Mouse (Mus musculus): ENCODE data around the gene 9630041A04Rik.

The 9630041A04Rik gene

GRCm38 (mm10) chr9:101919324-101919723 lies 57.7 kb downstream of the 9630041A04Rik start:
- DNase-seq (ENCODE audit: low spot score): no peak

GRCm38 (mm10) chr9:101922846-101923245 lies 61.2 kb downstream of the 9630041A04Rik start:
- no peak for DNase-seq (ENCODE audit: low spot score)

DNA sequence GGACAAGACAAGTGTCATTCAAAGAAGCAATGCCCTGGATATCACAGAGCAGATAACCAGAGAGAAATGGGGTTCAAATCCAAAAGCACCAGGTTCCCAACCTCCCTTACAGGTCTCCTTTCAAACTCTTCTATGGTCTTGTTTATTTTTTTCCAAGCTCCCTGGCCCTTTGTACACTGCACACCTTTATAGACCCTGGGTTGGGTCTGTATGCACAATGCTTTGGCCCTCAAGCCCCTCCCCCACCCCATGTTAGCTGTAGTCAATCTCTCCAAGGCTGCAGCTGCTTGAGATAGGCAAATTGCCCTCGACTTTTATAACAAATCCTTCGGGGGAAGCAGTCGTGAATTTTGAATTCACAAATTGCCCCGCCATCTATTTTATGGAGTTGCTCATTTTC lies 63.2 kb downstream of the 9630041A04Rik start:
- no peak for DNase-seq (ENCODE audit: low spot score)

DNA sequence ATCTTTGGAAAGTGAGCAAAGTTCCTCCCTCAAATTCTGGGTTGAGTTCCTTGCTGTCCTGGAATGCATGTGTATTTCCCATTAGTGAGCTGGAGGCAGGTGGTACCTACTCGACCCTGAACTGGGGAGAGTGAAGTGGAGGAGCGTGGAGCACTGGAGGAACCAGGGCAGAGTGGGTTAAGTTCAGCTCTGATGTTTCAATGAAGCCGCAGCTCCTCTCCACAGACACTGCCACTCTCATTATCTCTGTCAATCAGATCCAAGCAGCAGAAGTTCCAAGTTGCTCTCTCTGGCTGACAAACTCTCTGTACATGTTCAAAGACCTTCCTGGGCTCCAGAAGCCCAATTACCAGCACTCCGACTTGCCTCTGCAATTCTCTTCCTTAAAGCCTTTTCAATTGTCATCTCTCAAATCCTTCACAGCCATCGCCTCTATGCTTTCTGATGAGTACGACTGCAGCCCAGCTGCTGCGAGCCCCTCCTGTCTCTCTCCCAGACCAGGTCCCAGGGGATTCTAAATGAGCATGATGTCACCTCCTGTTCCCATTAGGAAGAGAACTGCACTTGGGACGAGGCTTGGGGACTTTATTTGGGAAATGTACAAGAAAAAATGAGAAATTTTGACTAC lies 72.4 kb downstream of the 9630041A04Rik start:
- no peak for DNase-seq (ENCODE audit: low spot score)

GRCm38 (mm10) chr9:101934887-101935286 lies 73.2 kb downstream of the 9630041A04Rik start:
- no peak for DNase-seq (ENCODE audit: low spot score)

DNA sequence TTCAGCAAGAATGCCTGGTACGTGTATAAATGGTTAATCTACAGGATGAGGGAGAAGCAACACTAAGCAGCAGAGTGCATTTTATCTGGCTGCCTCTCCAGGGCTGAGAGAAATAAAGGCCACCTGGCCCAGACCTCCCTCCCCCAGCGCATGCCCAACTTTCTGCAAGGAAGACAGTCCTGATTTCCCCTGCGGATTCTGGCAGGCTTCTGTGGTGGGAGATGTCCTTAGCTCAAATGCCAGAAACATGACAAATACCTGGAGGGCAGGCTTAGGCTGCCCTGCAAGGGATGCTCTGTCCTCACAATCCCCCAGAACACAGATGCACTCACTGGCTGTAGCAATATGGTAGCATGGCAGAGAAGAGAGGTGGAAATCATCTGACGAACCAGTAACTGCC lies 76.4 kb downstream of the 9630041A04Rik start:
- DNase-seq (ENCODE audit: low spot score): no peak

GRCm38 (mm10) chr9:101939006-101939405 lies 77.4 kb downstream of the 9630041A04Rik start:
- DNase-seq (ENCODE audit: low spot score): no peak

- DNase-seq (ENCODE audit: low spot score): no peak
These were observed 78.5 kb downstream of the 9630041A04Rik start for GRCm38 (mm10) chr9:101940182-101940581.

- DNase-seq (ENCODE audit: low spot score): no peak
These were observed 80.5 kb downstream of the 9630041A04Rik start for GRCm38 (mm10) chr9:101942058-101942669.

DNA sequence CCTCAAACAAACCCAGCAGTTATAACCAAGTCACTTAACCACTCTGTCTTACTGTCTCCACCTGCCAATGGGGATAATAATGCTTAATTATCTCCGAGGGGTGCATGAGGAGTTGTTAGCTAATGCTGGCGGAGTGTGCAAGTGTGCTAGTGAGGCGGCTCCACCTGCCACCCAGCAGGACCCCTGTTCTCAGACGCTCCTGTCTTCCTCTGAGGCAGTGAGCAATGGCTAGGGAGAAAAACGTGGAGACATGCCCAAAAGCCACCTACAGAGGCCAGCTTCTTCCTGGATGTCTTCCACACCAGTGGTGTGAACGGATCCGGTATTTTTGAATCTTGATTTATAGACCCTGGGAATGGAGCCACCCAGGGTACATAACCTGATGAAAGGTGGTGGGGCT lies 83.7 kb downstream of the 9630041A04Rik start:
- no peak for DNase-seq (ENCODE audit: low spot score)

DNA sequence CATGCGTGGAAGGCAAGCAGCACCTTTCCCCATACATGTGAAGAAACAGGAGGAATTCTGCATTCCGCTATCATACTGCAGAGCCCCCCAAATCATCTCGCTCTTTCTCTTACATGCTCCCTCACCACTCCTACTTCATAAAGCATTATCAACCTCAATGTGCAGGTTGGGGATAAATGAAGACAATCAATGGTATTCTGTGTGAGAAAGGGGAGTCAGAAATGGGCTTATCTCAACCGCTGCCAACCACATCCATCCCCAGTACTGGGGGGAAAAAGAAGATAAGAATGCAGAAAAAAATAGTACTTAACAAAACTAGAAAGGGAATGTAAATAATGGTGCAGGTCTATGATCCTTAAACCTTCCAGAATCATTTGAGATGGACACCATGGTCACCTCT lies 84.2 kb downstream of the 9630041A04Rik start:
- DNase-seq (ENCODE audit: low spot score): no peak

DNA sequence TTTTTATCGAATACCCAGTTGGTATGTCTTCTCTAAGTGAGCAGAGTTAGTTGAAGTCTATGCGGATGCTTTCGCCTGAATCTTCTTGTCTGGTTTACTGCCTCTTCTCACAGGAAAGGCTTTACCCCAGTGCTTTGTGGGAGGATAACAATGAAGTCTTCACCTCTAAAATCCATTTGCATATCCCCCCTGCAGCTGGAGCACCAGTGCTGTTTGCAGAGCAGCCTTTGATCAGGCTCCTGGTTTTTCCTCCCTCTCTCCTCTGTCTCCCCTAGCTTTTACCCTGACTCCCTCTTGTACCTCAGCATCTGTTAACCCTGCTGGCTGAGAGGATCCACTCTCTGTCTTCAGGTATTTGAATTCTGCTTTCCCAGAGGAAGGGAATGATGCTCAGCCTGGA lies 88.5 kb downstream of the 9630041A04Rik start:
- DNase-seq (ENCODE audit: low spot score): no peak

- DNase-seq (ENCODE audit: low spot score): no peak
These were observed 92.9 kb downstream of the 9630041A04Rik start for GRCm38 (mm10) chr9:101954529-101954928.

- DNase-seq (ENCODE audit: low spot score): no peak
These were observed 94.6 kb downstream of the 9630041A04Rik start for GRCm38 (mm10) chr9:101956228-101956627.

GRCm38 (mm10) chr9:101971806-101972205 lies 110.2 kb downstream of the 9630041A04Rik start:
- DNase-seq (ENCODE audit: low spot score): no peak

DNA sequence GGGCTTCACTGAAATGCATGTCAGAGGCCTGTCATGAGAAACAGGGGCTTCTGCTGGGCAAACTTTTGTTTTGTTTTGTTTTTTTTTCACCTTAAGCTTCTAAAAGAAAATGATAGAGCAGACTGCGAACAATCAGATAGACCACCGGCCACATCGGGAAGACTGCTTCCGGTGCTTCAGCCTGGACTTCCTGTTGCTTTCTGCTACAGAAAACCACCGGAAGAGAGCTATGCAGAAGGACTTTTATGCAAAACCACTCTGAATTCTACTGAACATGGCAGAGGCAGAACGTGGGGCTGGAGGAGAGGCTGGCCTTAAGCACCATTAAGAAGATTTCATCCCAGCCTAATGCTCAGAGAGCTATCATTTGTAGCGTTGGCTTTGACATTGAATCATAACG lies 110.7 kb downstream of the 9630041A04Rik start:
- DNase-seq (ENCODE audit: low spot score): no peak

DNA sequence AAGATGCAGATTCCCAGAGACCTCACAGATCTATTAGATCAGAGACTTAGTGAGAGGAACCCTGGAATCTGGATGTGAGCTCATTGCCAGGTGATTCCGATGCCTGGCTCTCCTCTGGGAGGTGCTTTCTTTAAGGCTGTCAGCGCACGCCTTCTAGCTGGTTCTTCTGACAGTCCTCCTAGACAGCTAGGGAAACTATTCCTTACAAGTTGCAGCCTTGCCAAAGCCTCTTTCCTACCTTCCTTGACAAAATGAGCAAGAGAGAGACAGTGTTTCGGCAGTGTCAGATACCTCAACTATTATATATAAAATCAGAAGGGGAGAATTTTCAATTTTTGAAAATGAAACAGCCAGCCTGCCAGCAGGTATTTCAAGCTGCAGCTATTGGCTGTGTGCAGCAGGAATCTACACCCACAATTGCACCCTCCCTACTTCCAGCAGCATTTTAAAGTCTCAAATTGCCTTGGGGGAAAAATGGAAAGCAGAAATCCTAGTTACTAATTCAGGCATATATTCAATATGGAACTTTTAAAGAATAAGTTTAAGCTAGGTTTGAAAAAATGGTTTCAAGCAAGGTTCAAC lies 115.3 kb downstream of the 9630041A04Rik start:
- DNase-seq (ENCODE audit: low spot score): no peak

GRCm38 (mm10) chr9:101981161-101981560 lies 119.5 kb downstream of the 9630041A04Rik start:
- DNase-seq (ENCODE audit: low spot score): no peak

GRCm38 (mm10) chr9:101982378-101982777 lies 120.7 kb downstream of the 9630041A04Rik start:
- no peak for DNase-seq (ENCODE audit: low spot score)

DNA sequence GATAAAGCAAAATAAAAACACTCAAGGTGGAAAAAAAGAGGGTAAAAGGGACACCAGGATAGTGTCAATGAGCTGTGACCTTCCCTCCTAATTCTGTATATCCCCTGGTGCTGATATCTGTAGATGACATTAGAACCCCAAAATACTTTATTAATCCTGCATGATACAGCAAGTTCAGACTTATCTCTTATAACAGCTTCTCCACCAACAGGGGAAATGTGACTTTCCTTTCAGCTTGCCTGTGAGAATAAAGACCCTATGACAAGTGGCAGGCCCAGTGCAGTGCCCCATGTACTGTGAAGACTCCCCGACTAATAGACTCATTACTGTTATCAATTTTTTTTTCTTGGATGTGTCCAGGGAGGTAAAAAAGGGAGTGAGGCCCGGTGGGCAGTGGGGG lies 125.3 kb downstream of the 9630041A04Rik start:
- no peak for DNase-seq (ENCODE audit: low spot score)

GRCm38 (mm10) chr9:101990032-101990431 lies 128.4 kb downstream of the 9630041A04Rik start:
- no peak for DNase-seq (ENCODE audit: low spot score)

DNA sequence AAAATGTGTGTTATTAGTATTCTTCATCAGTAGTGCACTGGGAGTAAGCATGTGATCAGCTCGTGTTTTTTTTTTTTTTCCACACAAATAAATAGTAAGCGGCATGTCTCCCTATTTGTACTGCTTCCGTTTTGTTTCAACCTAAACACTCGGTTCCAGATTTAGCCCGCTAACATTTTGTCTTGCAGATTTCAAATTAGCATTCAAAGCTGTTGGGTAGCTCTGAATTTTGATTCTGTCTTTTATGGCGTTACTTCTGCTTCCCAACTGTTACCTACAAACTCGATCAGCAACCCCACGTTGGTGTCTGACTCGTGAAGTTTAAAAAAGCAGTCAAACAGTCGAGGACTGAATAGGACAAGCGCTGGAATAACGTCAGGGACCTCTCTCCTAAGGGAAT lies 129.2 kb downstream of the 9630041A04Rik start:
- DNase-seq (ENCODE audit: low spot score): no peak

Data from urinary bladder, postnatal 25 days (tissue).